ENCODE assay signal across 14 mouse cellular contexts in genomic region chr6:127334256-127334655, GRCm38 (mm10).
A peak's percentile ranks its signal among the peaks of the same experiment; 100 is the strongest.
DNase-seq lines count a peak whose midpoint lies in the region; ATAC-seq and TF ChIP-seq lines count a peak whose summit lies in the region.
"Had no signal": no experiment of that assay in that cellular context is flagged by ENCODE, and none has a peak within 500 bp of the region (broad histone marks: within the 10 kb centered on the region; RNA-seq: fewer than 3 reads in every experiment).

No protein-coding gene starts in this region.

- intact Hi-C loops in left cerebral cortex, postnatal 4 days (cut with DNase I), result no loop called here

- ATAC-seq in inflammation-experienced regulatory T-cells, adult 6 months, result peak; percentile 54

- no peaks in the 10 kb centered on the region for H3K36me3 ChIP-seq in spleen, adult 2 months (ENCODE audit: control insufficient read depth, insufficient read depth, low read length)
- H3K36me3 ChIP-seq: limb, embryonic 15.5 days had no signal

- no peaks in the 10 kb centered on the region for H3K27me3 ChIP-seq in spleen, adult 2 months (ENCODE audit: control insufficient read depth, insufficient read depth, low read length)
- H3K27me3 ChIP-seq: limb, embryonic 15.5 days had no signal

- DNase-seq in spleen, adult 2 months (ENCODE audit: low read depth in 1 of 2, low spot score in 2 of 2), result peak in 1 of 2 experiments; percentile 11
- no peak for DNase-seq in spleen, adult 18-20 months
- DNase-seq in CD8-positive naive resting alpha-beta T cell, adult 2 months (ENCODE audit: low read depth in 2 of 2, low spot score in 2 of 2), result peak; percentile 33 to 40
- DNase-seq in naive thymus-derived CD4-positive, alpha-beta T cell, adult 2 months (ENCODE audit: low read depth), result peak; percentile 80
- no peak for DNase-seq in right cerebral cortex, postnatal 25 days
- DNase-seq in MN1 (ENCODE audit: low spot score), result no peak
- DNase-seq in left cerebral cortex, postnatal 4 days, result no peak
- DNase-seq: cerebellum, adult 11-12 months; heart, postnatal 14 days; kidney, postnatal 25 days; thymus, postnatal 4 days had no signal

- no peak for TF ChIP-seq POLR2A in spleen, adult 2 months (IDR thresholded peaks at IDR 0.05; ENCODE audit: low read depth, low read length)

- peak overlapping the region; percentile 53; the same call in 1 of the 2 replicates for H3K27ac ChIP-seq in spleen, adult 2 months (ENCODE audit: insufficient read depth, low read length)
- H3K27ac ChIP-seq: left cerebral cortex, adult 2 months; limb, embryonic 15.5 days had no signal

- 40% methylated on average over 6 of the region's 6 CpGs for WGBS in spleen, adult 2 months

- peaks cover 14% of the 10 kb centered on the region; the same call in 1 of the 2 replicates for H3K4me1 ChIP-seq in spleen, adult 2 months (ENCODE audit: control insufficient read depth, insufficient read depth, insufficient read length)

- no peak for TF ChIP-seq CTCF in spleen, adult 2 months (IDR thresholded peaks at IDR 0.05; ENCODE audit: extremely low read depth, insufficient read depth, insufficient read length, insufficient replicate concordance)

- no peak overlapping the region for H3K4me3 ChIP-seq in spleen, adult 2 months (ENCODE audit: extremely low read depth, insufficient read depth, insufficient read length)
- H3K4me3 ChIP-seq: left cerebral cortex, adult 2 months; limb, embryonic 15.5 days had no signal

Comparison
In these comparisons a context has a peak if more than half of its experiments do, and no peak if none do; other contexts are left out.
1. DNase-seq: peak in CD8-positive naive resting alpha-beta T cell, adult 2 months (2 of 2) and naive thymus-derived CD4-positive, alpha-beta T cell, adult 2 months (single experiment); none in spleen, adult 18-20 months (0 of 2), right cerebral cortex, postnatal 25 days (single experiment), MN1 (single experiment) and left cerebral cortex, postnatal 4 days (single experiment).